Mouse (Mus musculus): ENCODE data around the gene Btbd16. TPM values are rescaled to one million over a fixed set of nuclear protein-coding genes. Genes with fewer than 3 reads are reported as not detected.

Btbd16 gene
- polyA plus RNA-seq, 1 experiment from 2014 or later, result 0.14 TPM

GRCm38 (mm10) chr7:130780866-130781419 is 7.1 kb downstream of the Btbd16 start:
- no peak overlapping the region for H3K27ac ChIP-seq (replicated peaks)
- no peaks in the 10 kb centered on the region for H3K27me3 ChIP-seq (replicated peaks; ENCODE audit: low read depth, poor library complexity, severe bottlenecking)
- H3K36me3 ChIP-seq (replicated peaks), result no peaks in the 10 kb centered on the region
- no peaks in the 10 kb centered on the region for H3K4me1 ChIP-seq
- H3K9me3 ChIP-seq, result no peaks in the 10 kb centered on the region
- H3K4me3 ChIP-seq, result no peak overlapping the region
- DNase-seq (ENCODE audit: low spot score), result no peak
- 76% methylated on average over 5 of the region's 5 CpGs for WGBS

DNA sequence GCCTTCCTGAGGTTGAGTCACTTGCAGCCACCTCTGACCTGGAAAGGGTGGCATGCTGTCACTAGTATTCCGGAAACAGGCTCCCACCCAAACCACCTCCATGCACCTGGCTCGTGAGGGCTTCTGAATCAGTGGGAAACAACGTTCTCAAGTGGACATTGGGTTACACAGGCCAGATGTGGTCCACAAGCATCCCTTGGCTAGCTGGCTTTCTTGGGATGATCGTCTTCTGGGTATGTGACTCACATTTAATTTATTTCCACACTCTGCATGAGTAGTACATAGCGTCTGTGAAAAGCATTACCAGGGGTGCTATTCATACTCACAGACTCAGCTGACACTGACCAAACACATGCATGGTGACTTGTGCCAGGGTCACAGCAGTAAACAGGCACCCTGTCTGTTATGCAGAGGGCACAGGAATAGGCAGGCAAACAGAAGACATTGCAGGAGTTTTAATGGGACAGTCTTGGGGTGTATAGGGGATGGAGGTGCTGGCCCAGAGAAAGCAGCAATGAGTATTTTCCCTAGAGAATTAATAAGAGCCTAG is 8.7 kb downstream of the Btbd16 start:
- no peaks in the 10 kb centered on the region for H3K27me3 ChIP-seq (replicated peaks; ENCODE audit: low read depth, poor library complexity, severe bottlenecking)
- H3K4me1 ChIP-seq, result no peaks in the 10 kb centered on the region
- WGBS, result 86% methylated on average over 5 of the region's 5 CpGs
- H3K4me3 ChIP-seq, result no peak overlapping the region
- H3K36me3 ChIP-seq (replicated peaks), result no peaks in the 10 kb centered on the region
- DNase-seq (ENCODE audit: low spot score), result no peak
- no peaks in the 10 kb centered on the region for H3K9me3 ChIP-seq
- no peak overlapping the region for H3K27ac ChIP-seq (replicated peaks)

DNA sequence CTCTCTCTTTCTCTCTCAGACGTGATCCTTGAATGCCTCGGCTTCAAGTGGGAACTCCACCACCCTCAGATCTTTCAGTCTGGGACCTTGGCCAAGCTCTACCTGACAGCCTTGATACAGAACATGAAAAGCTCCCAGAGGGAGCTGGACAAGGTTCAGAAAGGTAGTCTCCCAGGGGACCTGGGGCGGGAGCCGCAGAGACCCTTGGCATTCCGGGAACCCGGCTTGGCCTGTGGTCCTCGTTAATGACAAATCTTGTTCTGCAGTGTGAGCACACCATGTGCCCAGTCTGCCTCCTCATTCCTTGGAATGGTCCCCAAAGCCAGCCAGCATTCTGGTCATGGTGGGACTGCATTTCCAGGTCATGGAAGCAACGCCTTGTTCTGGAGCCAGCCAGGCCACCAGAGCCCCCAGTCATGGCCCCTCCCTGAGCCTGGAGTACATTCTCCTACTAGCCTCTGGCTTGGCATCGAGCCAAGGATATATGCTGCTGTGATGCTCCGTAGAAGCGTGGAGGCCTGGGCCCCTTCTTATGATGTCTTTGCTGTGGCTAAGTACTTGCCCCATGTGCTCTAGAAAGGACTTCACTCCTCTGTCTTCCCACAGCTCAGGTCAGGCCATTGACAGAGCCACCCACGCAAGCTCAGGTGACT is 12.2 kb downstream of the Btbd16 start:
- no peak for DNase-seq (ENCODE audit: low spot score)
- Histone ChIP-seq H3K4me3 (no peak overlapping the region), H3K36me3 (replicated peaks) (no peaks in the 10 kb centered on the region), H3K27ac (replicated peaks) (no peak overlapping the region), H3K4me1 (no peaks in the 10 kb centered on the region), H3K9me3 (no peaks in the 10 kb centered on the region), H3K27me3 (replicated peaks; ENCODE audit: low read depth, poor library complexity, severe bottlenecking) (no peaks in the 10 kb centered on the region)
- WGBS, result 90% methylated on average over 12 of the region's 12 CpGs

DNA sequence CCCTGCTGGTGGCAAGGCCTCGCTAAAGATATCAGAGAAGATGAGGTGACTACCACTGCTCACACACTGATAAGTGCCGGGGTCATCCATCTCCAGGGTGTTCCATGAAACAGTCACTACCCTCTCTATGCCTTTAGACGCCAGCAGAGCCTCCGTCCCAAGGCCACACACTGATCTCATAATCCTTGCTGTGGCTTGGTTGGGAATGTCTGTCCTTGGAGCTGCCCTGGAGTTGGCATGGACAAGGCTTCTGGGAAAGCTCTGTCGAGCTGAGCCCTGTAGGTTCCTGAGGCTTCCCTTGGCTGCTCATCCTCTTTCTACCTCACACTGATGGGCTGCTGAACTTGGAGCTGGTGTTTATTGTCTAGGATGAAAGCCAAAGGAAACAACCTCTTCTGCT is 12.8 kb downstream of the Btbd16 start:
- 79% methylated on average over 5 of the region's 5 CpGs for WGBS
- Histone ChIP-seq H3K4me3 (no peak overlapping the region), H3K4me1 (0 out of 2 replicates have a peak, but pooled peaks cover 1% of the 10 kb centered on the region), H3K27me3 (replicated peaks; ENCODE audit: low read depth, poor library complexity, severe bottlenecking) (no peaks in the 10 kb centered on the region), H3K9me3 (no peaks in the 10 kb centered on the region), H3K27ac (replicated peaks) (no peak overlapping the region), H3K36me3 (replicated peaks) (no peaks in the 10 kb centered on the region)
- no peak for DNase-seq (ENCODE audit: low spot score)

- WGBS, result 95% methylated on average over 4 of the region's 4 CpGs
- Histone ChIP-seq H3K27ac (replicated peaks) (no peak overlapping the region), H3K9me3 (no peaks in the 10 kb centered on the region), H3K36me3 (replicated peaks) (no peaks in the 10 kb centered on the region), H3K4me1 (0 out of 2 replicates have a peak, but pooled peaks cover 2% of the 10 kb centered on the region), H3K27me3 (replicated peaks; ENCODE audit: low read depth, poor library complexity, severe bottlenecking) (no peaks in the 10 kb centered on the region), H3K4me3 (no peak overlapping the region)
- no peak for DNase-seq (ENCODE audit: low spot score)
Observed at GRCm38 (mm10) chr7:130787537-130787936, 13.7 kb downstream of the Btbd16 start.

GRCm38 (mm10) chr7:130788950-130789349 is 15.1 kb downstream of the Btbd16 start:
- H3K36me3 ChIP-seq (replicated peaks), result no peaks in the 10 kb centered on the region
- peaks cover 8% of the 10 kb centered on the region for H3K4me1 ChIP-seq
- H3K27ac ChIP-seq (replicated peaks), result no peak overlapping the region
- WGBS, result 73% methylated on average over 3 of the region's 3 CpGs
- H3K27me3 ChIP-seq (replicated peaks; ENCODE audit: low read depth, poor library complexity, severe bottlenecking), result no peaks in the 10 kb centered on the region
- H3K9me3 ChIP-seq, result no peaks in the 10 kb centered on the region
- H3K4me3 ChIP-seq, result no peak overlapping the region
- no peak for DNase-seq (ENCODE audit: low spot score)

- no peaks in the 10 kb centered on the region for H3K9me3 ChIP-seq
- H3K27me3 ChIP-seq (replicated peaks; ENCODE audit: low read depth, poor library complexity, severe bottlenecking), result no peaks in the 10 kb centered on the region
- WGBS, result 90% methylated on average over 7 of the region's 7 CpGs
- no peak overlapping the region for H3K4me3 ChIP-seq
- H3K27ac ChIP-seq (replicated peaks), result no peak overlapping the region
- H3K4me1 ChIP-seq, result peaks cover 11% of the 10 kb centered on the region
- no peak for DNase-seq (ENCODE audit: low spot score)
- no peaks in the 10 kb centered on the region for H3K36me3 ChIP-seq (replicated peaks)
Observed at GRCm38 (mm10) chr7:130789456-130789855, 15.6 kb downstream of the Btbd16 start.

GRCm38 (mm10) chr7:130793671-130794070 is 19.8 kb downstream of the Btbd16 start:
- no peak overlapping the region for H3K27ac ChIP-seq (replicated peaks)
- no peak overlapping the region for H3K4me3 ChIP-seq
- WGBS, result 66% methylated on average over 9 of the region's 9 CpGs
- peak; percentile 28 for DNase-seq (ENCODE audit: low spot score)
- H3K9me3 ChIP-seq, result no peaks in the 10 kb centered on the region
- H3K36me3 ChIP-seq (replicated peaks), result no peaks in the 10 kb centered on the region
- peaks cover 11% of the 10 kb centered on the region for H3K4me1 ChIP-seq
- no peaks in the 10 kb centered on the region for H3K27me3 ChIP-seq (replicated peaks; ENCODE audit: low read depth, poor library complexity, severe bottlenecking)

GRCm38 (mm10) chr7:130796786-130797185 is 22.9 kb downstream of the Btbd16 start:
- no peaks in the 10 kb centered on the region for H3K36me3 ChIP-seq (replicated peaks)
- no peaks in the 10 kb centered on the region for H3K9me3 ChIP-seq
- no peak overlapping the region for H3K4me3 ChIP-seq
- no peak for DNase-seq (ENCODE audit: low spot score)
- no peaks in the 10 kb centered on the region for H3K27me3 ChIP-seq (replicated peaks; ENCODE audit: low read depth, poor library complexity, severe bottlenecking)
- no peak overlapping the region for H3K27ac ChIP-seq (replicated peaks)
- peaks cover 25% of the 10 kb centered on the region for H3K4me1 ChIP-seq
- WGBS, result 65% methylated on average over 8 of the region's 8 CpGs

DNA sequence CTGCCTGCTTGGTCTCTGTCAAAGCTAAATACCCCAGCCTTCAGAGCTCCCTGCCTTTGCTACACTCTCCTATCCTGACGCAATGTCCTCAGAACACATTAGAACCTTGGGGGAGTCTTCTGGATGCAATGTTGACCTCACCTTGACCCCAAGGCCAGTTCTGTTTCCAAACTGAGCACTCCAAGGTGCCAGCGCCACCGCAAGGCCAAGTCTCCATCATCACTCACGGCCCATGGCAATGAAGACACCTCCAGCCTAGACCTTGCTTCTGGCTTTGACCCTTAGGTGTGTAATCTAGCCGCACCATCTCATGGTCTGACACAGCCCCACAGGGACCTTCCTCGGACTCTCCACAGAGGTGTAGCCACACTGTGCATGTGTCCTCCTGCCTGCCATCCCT is 23.7 kb downstream of the Btbd16 start:
- H3K9me3 ChIP-seq, result no peaks in the 10 kb centered on the region
- DNase-seq (ENCODE audit: low spot score), result no peak
- no peak overlapping the region for H3K4me3 ChIP-seq
- 93% methylated on average over 6 of the region's 6 CpGs for WGBS
- peaks cover 25% of the 10 kb centered on the region for H3K4me1 ChIP-seq
- H3K36me3 ChIP-seq (replicated peaks), result no peaks in the 10 kb centered on the region
- H3K27me3 ChIP-seq (replicated peaks; ENCODE audit: low read depth, poor library complexity, severe bottlenecking), result no peaks in the 10 kb centered on the region
- no peak overlapping the region for H3K27ac ChIP-seq (replicated peaks)

- DNase-seq (ENCODE audit: low spot score), result no peak
- H3K36me3 ChIP-seq (replicated peaks), result no peaks in the 10 kb centered on the region
- no peaks in the 10 kb centered on the region for H3K27me3 ChIP-seq (replicated peaks; ENCODE audit: low read depth, poor library complexity, severe bottlenecking)
- peaks cover 15% of the 10 kb centered on the region for H3K4me1 ChIP-seq
- WGBS, result 89% methylated on average over 10 of the region's 10 CpGs
- no peak overlapping the region for H3K4me3 ChIP-seq
- H3K9me3 ChIP-seq, result no peaks in the 10 kb centered on the region
- H3K27ac ChIP-seq (replicated peaks), result no peak overlapping the region; the same call in 1 of the 2 replicates
Observed at GRCm38 (mm10) chr7:130799418-130799817, 25.5 kb downstream of the Btbd16 start.

DNA sequence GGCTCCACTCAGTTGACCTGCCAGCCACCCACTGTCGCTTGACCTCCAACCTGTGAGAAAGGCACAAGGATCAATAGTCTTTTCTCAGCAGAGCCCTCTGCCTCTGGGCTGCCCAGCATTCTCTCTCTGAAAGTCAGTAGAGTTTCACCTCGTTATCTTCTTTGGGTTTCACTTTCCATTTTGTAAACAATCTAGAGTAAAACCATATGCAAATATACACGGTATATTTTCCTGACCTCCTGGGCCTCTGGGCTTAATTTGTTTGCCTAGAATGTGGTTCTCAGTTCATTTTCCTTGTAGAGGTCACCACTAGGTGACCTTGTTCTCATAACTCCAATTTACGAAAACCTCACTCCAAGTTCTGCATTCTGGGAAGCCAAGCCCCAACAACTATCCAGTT is 26.8 kb downstream of the Btbd16 start:
- WGBS, result 46% methylated on average over 4 of the region's 4 CpGs
- Histone ChIP-seq H3K27me3 (replicated peaks; ENCODE audit: low read depth, poor library complexity, severe bottlenecking) (no peaks in the 10 kb centered on the region), H3K4me3 (no peak overlapping the region), H3K27ac (replicated peaks) (no peak overlapping the region; the same call in 1 of the 2 replicates), H3K36me3 (replicated peaks) (no peaks in the 10 kb centered on the region), H3K4me1 (peaks cover 15% of the 10 kb centered on the region), H3K9me3 (no peaks in the 10 kb centered on the region)
- DNase-seq (ENCODE audit: low spot score), result no peak

DNA sequence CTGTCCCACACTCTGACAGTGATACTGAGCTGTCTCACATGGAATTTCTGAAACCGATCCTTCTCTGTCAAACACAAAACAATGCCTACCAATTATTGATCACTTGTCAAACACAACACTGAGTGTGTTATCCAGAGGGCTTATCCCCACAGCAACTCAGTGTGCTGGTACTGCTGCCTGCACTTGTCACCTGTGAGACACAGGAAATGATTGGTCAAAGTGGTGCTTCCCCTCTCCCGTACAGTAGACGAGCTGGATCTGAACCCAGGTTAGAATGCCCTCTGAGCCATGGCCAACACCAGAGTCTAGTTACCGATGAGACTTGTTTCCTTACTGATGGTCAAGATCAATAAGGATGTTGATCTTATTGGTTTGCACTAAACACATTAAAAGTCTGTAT is 27.9 kb downstream of the Btbd16 start:
- 90% methylated on average over 4 of the region's 4 CpGs for WGBS
- DNase-seq (ENCODE audit: low spot score), result no peak
- H3K27me3 ChIP-seq (replicated peaks; ENCODE audit: low read depth, poor library complexity, severe bottlenecking), result no peaks in the 10 kb centered on the region
- H3K9me3 ChIP-seq, result no peaks in the 10 kb centered on the region
- no peaks in the 10 kb centered on the region for H3K36me3 ChIP-seq (replicated peaks)
- no peak overlapping the region for H3K27ac ChIP-seq (replicated peaks)
- H3K4me3 ChIP-seq, result no peak overlapping the region
- H3K4me1 ChIP-seq, result peaks cover 15% of the 10 kb centered on the region

All from embryonic facial prominence, embryonic 10.5 days (tissue).